Mouse (Mus musculus) common myeloid progenitor, adult 5-6 weeks (primary cell): ENCODE measurements at regions not wholly inside any gene's neighbourhood (a gene's known extent, or its start where the extent isn't known, plus 50 kb on each side); places are given as distances from the start of the nearest gene placed in this dataset.
A peak's percentile ranks its signal among the peaks of the same experiment; 100 is the strongest.

Experiments
- ATAC-seq: replicated peaks from 2 replicates; pipeline ENCODE4 v1.8.0; 2016; ENCODE audit warnings: low read depth, mild to moderate bottlenecking, moderate TSS enrichment, inconsistent platforms; ENCODE audit not compliant: poor library complexity, severe bottlenecking

- ATAC-seq = peak; percentile 83
Measured at GRCm38 (mm10) chr5:138875180-138876076, 55.5 kb downstream of the Gm5294 start.

DNA sequence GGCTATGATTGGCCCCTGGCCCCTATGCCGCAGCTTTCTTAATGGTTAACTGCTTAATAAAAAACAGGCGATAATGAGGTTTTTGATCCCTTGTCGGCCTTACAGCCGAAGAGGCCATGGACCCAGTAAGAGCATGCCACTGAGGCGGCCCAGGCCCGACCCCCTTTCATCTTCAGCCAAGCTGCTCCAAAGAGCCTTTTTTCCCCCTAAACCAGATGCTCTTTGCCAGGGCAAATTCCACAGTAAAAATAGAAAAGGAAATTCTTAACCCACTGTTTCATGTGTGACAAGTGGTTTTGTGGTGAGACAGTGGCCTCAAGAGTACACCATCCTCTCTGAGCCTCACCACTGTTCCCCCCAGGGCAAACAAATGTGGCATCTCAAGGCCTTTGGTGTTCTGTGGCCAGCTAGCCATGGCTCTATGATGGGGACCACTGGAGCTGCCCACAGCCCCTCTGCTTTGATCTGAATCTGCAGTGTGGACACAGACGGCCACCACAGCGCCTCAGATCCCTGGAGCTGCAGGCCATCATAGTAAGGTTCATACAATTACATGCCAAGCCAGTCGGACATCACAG, 61.9 kb downstream of the Gm5294 start:
- no peak for ATAC-seq

DNA sequence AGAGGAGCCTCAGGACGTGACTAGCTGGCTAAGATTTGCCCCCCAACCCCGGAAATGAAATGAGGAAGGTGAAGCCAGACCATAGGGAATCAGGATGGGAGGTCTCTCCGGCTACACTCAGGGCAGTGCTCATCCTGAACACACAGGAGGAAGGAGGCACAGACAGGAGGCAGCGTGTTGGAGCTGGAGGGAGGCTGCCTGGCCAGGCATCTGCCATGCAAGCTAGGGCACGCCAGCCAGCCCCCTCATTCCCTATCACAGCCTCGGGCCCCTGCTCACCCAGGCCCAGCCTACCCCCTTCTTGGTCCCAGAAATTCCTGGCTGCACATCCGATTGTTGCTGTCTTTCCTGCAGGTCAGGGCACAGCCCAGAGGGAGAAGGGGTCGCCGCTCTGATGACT, 63.7 kb downstream of the Gm5294 start:
- no peak for ATAC-seq

DNA sequence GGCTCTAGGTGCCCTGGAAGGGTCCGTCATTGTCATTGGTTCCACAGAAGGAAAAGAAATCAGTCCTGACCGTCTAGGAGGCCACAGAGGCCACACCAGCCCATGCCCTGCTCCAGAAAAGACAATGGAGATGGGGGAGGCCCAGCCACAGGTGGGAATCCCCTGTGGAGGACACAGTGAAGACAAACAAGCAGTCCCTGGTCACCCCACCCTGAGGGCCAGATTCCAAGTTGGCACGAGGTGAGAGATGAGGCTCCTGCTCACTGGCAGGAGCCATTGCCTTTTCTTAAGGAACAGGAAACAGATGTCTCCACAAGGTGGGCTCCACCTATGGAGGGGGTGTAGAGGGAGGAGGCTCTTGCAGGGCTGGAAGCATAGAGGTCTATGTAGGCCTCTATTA, 66.0 kb downstream of the Gm5294 start:
- ATAC-seq = no peak

GRCm38 (mm10) chr5:138888749-138889148, 68.9 kb downstream of the Gm5294 start:
- ATAC-seq = no peak

DNA sequence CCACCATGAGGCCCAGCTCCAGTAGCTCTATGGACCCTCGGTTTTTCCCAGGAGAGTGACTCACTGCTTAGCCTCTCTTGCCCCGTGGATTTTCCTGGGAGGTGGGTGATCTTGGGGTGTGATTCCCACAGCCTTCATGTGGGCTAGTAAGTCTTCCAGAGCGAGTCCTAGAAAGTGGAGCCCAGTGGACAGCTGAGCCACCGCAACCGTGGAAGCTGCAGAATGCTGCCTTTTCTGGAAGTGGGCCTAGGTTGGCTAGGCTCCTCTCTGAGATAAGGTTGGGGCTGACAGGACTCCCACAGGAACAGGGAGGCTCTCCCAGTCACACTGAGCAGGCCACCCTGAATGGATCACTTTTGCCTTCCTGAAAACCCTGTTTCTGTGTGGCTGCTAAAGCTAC, 69.9 kb downstream of the Gm5294 start:
- ATAC-seq = no peak

- ATAC-seq = no peak
Measured at GRCm38 (mm10) chr5:138894496-138894895, 74.6 kb downstream of the Gm5294 start.

- peak; percentile 76 for ATAC-seq
Measured at GRCm38 (mm10) chr5:138897255-138897654, 77.4 kb downstream of the Gm5294 start.

DNA sequence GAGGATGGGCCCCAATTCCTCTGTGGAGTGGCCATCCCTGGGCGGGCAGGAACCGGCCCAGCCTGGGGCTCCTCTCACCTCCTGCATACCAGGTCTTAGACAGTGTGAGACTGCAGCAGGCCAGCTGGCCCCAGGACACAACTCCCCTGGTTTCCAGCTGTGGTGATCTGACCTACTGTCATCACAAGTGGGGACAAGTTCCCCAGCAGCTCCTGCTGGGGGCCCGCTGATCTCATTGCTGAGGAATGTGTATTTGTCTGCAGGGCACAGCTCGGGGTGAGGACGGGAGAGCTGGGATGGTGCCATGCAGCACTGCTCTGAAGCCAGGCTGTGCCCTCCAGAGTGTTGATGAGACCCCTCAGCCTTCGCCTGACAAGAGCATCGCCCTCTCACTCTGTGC, 78.6 kb downstream of the Gm5294 start:
- ATAC-seq = no peak

- ATAC-seq = no peak
Measured at GRCm38 (mm10) chr5:138900952-138901599, 81.2 kb downstream of the Gm5294 start.

DNA sequence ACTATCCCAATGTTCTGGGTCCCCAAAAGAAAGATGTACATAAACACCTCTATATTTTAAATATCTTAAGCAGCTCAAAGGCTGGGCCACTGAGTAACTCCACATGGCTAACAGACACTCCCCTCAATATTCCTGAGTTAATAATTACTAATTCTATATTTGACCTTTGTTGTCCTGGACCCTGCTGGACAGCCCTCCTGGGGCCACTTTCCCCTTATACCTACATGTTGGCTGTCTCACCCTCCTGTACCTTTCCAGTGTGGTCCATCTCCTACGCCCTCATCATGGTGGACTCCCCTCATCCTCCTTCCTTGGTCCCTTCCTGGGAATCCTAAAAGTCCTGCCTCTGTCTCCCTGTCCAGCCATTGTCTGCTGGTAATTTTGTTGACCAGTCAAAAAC, 82.4 kb downstream of the Gm5294 start:
- no peak for ATAC-seq

GRCm38 (mm10) chr5:138911769-138912710, 85.1 kb downstream of the Pdgfa start:
- ATAC-seq = no peak

- no peak for ATAC-seq
Measured at GRCm38 (mm10) chr5:138912711-138913105, 84.5 kb downstream of the Pdgfa start.

DNA sequence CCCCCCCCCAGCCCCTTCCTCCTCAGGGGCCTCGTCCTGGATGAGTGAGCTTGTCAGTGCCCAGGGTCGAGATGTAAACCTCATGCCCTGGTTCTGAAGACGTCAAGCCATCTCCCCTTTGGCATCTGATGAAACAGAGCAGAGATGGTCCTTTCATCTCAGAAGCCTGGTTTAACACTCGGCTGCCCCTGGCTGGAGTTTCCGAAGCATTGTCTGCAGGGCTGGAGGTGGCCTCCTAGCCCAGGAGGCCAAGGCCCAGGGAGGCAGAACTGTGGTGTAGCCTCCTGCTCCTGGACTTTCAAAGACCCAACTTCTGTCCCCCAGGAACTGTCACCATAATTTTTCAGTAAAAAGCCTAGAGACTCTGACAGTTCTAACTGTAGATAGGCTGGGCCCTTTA, 82.1 kb downstream of the Pdgfa start:
- no peak for ATAC-seq

DNA sequence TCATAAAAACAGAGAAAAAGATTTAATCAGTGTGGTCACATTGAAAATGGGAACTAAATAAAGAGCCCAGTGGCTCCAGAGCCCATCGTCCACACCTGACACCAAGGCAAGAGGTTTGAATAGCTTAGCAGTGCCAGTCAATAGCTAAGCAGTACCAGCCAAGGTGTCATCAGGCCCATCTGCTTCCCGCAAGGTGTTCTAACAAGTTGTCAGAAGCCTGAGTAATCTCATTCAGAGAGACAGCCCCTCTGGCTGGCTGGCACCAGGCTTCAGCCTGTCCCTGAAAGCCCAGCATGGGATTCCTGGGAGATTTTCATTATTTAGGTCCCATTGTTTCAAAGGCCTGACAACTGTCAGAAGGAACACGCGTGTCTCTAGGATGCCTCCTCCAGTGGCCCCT, 81.7 kb downstream of the Pdgfa start:
- ATAC-seq = no peak

DNA sequence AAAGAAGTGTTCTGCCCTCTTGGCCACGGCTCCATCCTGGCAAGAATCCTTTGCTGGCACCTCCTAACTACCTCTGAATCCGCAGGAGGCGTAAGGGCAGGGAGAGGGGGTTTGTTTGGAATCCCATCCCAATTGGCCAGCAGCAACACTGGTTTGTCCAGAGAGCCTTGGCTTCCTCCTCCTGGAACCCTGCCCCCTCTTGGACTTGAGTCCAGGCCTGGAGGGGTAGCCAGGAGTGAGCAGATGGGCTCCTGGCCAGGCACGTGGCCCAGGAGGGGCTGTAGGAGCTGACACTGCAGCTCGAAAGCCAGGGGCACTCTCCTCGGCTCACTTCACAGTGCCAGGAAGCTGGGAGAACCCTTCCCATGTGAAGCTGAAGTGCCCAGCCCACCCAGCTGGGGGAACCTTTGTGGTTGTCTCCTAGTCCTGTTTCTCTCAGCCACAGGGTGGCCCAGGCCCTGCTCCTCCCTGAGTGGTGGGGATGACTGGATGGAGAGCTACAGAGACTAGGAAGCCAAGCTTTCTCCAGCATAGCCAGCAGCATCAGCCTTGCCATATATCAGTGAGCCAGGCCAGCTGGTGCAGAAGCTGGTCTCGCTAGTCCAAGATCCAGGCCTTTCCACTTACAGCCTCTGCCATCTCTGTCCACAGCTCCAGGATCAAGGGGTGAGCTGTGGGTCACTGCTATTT, 76.9 kb downstream of the Pdgfa start:
- ATAC-seq = no peak

GRCm38 (mm10) chr5:138922116-138922515, 75.1 kb downstream of the Pdgfa start:
- ATAC-seq = no peak
